Mouse (Mus musculus) C2C12 (cell line): Measurements from ENCODE around the gene Spred3.

ENCODE experiments used
- CEBPB ChIP-seq: IDR thresholded peaks from one replicate; pipeline ENCODE4 v1.6.1; 2011; ENCODE audit warnings: low read depth, mild to moderate bottlenecking, control low read depth, moderate library complexity
- CTCF ChIP-seq: IDR thresholded peaks from one replicate; pipeline ENCODE4 v1.5.1; 2011; ENCODE audit not compliant: control insufficient read depth, insufficient read depth, insufficient read length
- MAX ChIP-seq: IDR thresholded peaks from one replicate; pipeline ENCODE4 v1.6.1; 2011; ENCODE audit warnings: mild to moderate bottlenecking, control low read depth
- MYOD1 ChIP-seq: IDR thresholded peaks from one replicate; pipeline ENCODE4 v1.6.1; 2011; ENCODE audit warnings: low read depth; ENCODE audit not compliant: control insufficient read depth, insufficient read length
- MYOG ChIP-seq: IDR thresholded peaks from one replicate; pipeline ENCODE4 v1.6.1; 2011; ENCODE audit not compliant: control insufficient read depth, insufficient read length; ENCODE audit errors: extremely low read depth
- USF1 ChIP-seq: IDR thresholded peaks from one replicate; pipeline ENCODE4 v1.6.1; 2011; ENCODE audit warnings: low read depth, mild to moderate bottlenecking, control low read depth, moderate library complexity

DNA sequence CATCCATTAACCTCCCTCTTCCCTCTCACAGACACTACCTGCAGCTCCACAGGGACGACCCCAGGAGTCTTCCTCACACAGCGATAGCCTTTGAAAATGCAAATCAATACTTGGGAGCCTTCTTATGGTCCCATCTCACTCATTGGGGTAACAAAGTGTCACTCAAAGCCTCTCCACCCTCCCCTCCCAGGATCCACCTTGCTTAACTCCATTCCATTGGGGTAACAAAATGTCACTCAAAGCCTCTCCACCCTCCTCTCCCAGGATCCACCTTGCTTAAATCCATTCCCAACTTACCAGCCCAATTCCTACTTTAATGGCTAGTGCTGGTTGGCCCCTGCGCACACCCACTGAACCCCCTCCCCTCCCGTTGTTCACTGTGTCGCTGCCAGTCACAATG is 11.9 kb downstream of the Spred3 start:
- no peak for TF ChIP-seq CTCF
- TF ChIP-seq USF1: no peak
- TF ChIP-seq MAX: no peak
- TF ChIP-seq MYOG: no peak
- TF ChIP-seq CEBPB: no peak
- TF ChIP-seq MYOD1: no peak
